Mouse (Mus musculus): ENCODE data around the gene Cdc25a. TPM values are rescaled to one million over a fixed set of nuclear protein-coding genes. Genes with fewer than 3 reads are reported as not detected.

The Cdc25a gene
- total RNA-seq (2017) = 37.5 and 42.5 TPM in 2 replicates

DNA sequence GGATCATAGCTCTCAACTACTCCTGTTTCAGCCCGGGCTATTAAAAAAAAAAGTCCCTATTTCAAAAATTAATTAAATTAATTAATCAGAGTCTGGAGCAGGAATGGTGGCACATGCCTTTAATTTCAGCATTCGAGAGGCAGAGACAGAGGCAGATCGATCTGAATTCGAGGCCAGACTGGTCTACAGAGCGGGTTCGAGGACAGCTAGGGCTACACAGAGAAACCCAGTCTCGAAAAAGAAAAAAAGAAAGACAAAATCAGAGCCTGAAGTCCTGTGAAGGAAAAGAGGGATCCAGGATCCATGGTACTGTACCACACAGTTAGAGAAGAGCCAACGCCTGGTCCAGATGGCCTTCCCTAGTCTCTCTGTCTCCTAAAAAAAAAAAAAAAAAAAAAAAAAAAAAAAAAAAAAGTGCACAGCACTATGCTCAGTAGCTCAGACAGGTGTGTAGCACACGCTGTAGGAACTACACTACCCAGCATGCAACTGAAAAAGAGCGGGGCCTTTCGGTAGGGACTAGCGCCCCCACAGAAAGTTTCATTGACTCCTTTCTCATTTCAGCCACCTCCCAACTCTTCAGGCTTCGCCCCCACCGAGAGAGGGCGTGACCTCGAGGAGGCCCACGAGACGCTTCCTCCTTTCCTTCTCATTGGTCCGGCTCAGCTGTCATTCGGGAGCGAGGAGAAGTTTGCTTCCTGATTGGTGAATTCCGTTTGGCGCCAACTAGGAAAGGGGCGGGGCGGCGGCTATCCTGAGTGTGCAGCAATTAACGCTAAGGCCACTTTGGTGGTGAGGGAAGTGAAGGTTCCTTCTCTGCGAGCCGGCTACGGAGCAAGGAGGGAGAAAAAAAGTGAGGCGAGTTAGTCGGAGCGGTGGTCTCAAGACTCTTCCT lies at the start of gene Cdc25a:
Gene Cdc25a, plus strand, starts transcription at position 783 of the 895 bp plus-strand sequence.
- peak; percentile 98 to 99 for ATAC-seq (replicated peaks in 1 of 2; ENCODE audit: insufficient read depth in 1 of 2, low FRiP score in 2 of 2, low TSS enrichment in 1 of 2, low read depth in 1 of 2, poor library complexity in 2 of 2, severe bottlenecking in 2 of 2)

DNA sequence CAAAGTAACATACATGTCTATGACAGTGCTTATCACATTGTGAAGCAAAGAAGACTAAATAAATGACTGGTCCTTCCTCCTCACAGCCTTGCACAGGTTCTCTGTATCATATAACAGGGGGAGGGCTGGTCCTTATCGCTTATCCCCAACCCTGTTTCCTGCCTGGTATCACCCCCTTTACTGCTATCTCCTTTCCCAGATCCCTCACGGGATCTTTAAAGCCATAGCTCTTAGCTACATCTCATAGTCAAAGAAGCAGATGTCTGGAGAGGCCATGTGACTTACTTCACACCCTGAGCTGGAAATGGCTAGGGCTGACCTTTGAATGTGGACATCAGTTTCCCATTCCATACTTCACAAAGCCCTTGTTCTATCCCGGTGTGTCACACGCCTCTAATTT lies 49.6 kb upstream of the Cdc25a start:
- no peak for ATAC-seq (replicated peaks in 1 of 2; ENCODE audit: insufficient read depth in 1 of 2, low FRiP score in 2 of 2, low TSS enrichment in 1 of 2, low read depth in 1 of 2, poor library complexity in 2 of 2, severe bottlenecking in 2 of 2)

DNA sequence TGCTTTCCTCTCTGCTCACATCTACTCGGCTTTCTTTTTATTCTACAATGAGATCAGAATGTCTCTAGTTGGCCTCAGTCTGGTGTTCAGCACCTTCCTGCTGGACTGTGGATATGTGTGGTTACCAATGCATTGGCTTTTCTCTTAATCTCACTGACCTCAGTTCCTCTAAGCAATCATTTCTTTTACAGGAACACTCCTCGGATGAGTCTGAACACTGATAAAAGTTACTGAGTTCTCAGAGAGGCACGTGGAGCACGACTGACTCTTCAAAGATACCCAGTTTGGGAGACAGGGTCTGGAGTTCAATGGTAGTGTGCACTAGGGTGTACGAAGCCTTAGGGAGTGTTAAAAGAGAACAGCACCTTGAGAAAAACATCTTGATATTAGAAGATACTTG lies 49.2 kb upstream of the Cdc25a start:
- no peak for ATAC-seq (replicated peaks in 1 of 2; ENCODE audit: insufficient read depth in 1 of 2, low FRiP score in 2 of 2, low TSS enrichment in 1 of 2, low read depth in 1 of 2, poor library complexity in 2 of 2, severe bottlenecking in 2 of 2)

DNA sequence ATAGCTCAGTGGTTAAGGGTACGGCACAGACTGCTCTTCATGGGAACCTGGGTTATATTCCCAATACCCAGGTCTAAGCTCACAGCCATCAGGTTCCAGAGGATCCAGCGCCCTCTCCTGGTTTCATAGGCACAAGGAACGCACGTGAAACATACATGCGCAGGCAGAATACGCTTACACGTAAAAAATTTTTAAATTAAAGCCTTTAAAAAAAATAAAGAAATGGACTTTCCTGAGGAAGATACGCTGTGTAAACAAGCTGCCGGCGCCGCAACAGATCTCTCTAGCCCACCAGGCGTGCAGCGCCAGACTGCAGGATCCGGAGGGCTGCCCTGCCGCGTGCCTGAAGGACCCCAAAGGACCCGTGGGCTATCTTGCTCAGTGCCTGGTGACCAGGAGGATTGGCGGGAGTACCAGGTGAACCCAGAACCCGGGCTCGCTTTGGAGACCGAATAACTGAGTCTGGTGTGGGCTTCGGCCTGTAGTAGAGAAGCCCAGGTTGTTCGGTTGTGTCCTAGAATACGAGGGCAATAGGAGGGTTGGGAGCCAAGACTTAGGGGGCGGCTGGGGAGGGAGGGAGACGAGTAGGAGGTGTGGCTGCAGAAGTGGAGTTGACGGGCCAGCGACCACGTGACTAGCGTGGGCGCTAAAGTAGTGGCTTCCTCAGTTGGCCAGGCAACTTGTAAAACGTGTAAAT lies 42.8 kb upstream of the Cdc25a start, which contains the start of gene Nme6:
Gene Nme6, plus strand, starts transcription at position 359 of the 697 bp plus-strand sequence.
- peak; percentile 97 to 98 for ATAC-seq (replicated peaks in 1 of 2; ENCODE audit: insufficient read depth in 1 of 2, low FRiP score in 2 of 2, low TSS enrichment in 1 of 2, low read depth in 1 of 2, poor library complexity in 2 of 2, severe bottlenecking in 2 of 2)

DNA sequence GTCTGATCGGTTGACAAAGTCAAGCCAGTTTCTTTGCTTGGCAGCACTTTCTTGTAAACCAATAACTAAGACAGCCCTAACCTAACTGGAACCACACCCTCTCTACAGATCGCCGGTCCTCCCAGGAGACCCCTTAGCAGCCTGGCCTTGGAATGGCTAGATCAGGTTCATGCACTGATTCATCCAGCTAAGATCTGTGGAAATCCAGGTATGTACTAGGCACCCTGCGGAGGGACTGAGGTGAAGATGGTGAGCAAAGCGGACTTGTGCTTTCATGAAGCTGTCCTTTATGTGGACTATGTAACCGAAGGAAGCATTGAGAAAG lies 42.3 kb upstream of the Cdc25a start:
- peak; percentile 9 to 10; a peak in 1 of 4 replicates for ATAC-seq (replicated peaks in 1 of 2; ENCODE audit: insufficient read depth in 1 of 2, low FRiP score in 2 of 2, low TSS enrichment in 1 of 2, low read depth in 1 of 2, poor library complexity in 2 of 2, severe bottlenecking in 2 of 2)

DNA sequence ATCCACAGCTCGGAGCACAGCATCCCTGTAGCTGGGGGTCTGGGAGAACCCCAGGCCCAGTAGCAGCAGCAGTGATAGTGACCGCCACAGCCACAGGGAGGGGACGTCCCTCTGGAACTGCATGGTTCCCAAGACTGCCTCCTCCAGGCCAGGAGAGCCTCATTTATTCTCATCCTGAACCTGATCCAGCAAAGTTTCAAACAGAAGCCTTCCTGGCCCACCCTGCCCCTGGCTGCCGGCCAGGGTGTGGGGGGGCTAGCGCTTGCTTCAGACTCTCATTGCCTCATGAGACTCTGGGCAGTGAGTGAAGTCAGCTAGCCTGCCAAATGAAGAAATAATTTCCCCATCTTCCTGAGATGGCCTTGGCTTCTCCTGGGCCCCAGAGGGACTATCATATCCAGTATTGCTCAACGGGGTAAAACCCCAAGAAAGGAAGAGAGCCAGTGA lies 26.0 kb upstream of the Cdc25a start, which contains the start of gene Camp:
Gene Camp, minus strand, starts transcription at position 306 of the 447 bp plus-strand sequence.
- ATAC-seq (replicated peaks in 1 of 2; ENCODE audit: insufficient read depth in 1 of 2, low FRiP score in 2 of 2, low TSS enrichment in 1 of 2, low read depth in 1 of 2, poor library complexity in 2 of 2, severe bottlenecking in 2 of 2) = peak; percentile 55 to 60; a peak in 3 of 4 replicates

DNA sequence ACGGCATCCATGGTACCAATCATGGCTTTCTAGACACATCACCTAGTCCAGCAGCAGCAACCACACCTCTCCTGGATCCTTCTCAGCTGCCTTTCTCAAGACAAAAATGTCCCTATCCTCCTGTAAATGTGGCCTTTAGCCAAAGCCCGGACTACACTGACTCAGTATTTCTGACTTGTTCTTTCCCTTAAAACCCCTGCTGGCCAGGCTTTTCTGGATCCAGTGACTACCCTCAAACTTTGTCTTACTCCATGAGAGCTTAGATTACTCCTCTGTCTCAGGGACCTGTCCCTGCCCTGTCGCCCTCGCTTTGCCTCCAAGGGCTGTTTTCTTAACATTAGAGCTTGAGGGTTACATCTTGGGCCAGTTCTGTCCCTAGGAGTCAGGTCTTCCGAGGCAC lies 25.3 kb upstream of the Cdc25a start:
- no peak for ATAC-seq (replicated peaks in 1 of 2; ENCODE audit: insufficient read depth in 1 of 2, low FRiP score in 2 of 2, low TSS enrichment in 1 of 2, low read depth in 1 of 2, poor library complexity in 2 of 2, severe bottlenecking in 2 of 2)

DNA sequence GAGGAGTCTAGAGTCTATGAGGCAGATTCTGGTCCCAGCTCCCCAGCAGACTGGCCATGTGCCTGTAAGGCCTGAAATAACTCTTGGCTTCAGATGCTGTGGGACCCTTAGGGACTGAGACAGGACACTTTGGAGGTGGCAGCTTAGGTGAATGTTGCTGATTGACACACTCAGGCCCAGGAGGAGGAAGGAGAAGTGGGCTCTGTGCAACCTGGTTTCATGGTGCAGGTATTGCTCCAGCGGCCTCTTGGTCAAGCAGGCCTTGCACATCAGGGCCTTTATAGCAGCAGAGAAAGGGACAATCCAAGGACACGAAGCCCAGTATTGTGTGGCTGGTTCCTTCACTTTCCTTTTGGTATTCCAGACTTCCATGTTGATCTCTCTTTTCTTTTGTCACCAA lies 21.0 kb upstream of the Cdc25a start:
- ATAC-seq (replicated peaks in 1 of 2; ENCODE audit: insufficient read depth in 1 of 2, low FRiP score in 2 of 2, low TSS enrichment in 1 of 2, low read depth in 1 of 2, poor library complexity in 2 of 2, severe bottlenecking in 2 of 2) = peak; percentile 37 to 65; a peak in 2 of 4 replicates

DNA sequence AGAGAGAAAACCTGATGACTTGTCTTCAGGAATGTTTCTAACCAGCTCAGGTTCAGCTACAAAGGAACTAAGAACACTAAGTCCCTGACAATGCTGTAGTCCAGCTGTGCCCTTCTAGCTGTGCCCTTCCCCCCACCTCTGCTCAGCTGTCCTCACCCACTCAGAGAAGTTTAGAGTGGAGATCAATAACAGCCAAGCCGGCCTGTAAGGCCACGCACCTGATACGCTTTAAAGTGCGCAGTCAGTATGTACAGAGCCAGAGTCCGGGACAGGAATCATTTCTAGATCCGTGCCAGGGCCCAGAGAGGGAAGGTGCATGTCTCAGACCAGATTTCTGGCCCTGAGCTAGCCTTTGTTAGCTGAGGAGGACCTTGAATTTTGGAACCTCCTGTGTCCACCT lies 19.4 kb upstream of the Cdc25a start:
- no peak for ATAC-seq (replicated peaks in 1 of 2; ENCODE audit: insufficient read depth in 1 of 2, low FRiP score in 2 of 2, low TSS enrichment in 1 of 2, low read depth in 1 of 2, poor library complexity in 2 of 2, severe bottlenecking in 2 of 2)

DNA sequence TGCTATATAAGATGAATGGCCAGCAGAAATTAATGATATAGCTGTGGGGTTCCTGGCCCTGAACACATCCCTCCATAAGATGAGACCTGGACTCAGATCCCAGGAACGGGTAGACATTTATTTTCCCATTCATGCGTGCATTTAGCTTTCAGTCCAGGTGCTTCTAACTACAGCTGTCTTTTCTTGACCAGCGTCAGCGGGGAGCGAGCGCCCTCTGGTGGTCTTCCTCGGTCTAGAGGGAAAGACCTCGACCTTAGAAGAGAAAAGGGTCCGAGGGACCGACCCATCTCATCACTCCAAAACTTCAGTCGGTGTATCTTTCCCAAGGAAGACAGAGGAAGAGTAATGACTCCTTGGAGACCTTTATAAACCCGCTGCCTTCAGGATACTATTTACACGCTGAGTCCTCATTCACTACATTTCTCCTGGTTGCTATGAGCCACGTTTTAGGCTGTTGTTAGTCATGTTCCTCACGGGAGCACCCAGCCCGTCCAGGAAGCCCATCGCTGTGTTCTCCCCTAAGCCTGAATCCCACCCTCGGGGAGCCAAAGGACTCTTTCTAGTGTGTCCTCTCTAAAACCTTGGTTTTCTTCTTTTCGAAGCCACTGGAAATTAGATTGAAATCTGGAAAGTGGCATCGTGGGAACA lies 12.9 kb upstream of the Cdc25a start:
- ATAC-seq (replicated peaks in 1 of 2; ENCODE audit: insufficient read depth in 1 of 2, low FRiP score in 2 of 2, low TSS enrichment in 1 of 2, low read depth in 1 of 2, poor library complexity in 2 of 2, severe bottlenecking in 2 of 2) = peak; percentile 77 to 81; a peak in 3 of 4 replicates

DNA sequence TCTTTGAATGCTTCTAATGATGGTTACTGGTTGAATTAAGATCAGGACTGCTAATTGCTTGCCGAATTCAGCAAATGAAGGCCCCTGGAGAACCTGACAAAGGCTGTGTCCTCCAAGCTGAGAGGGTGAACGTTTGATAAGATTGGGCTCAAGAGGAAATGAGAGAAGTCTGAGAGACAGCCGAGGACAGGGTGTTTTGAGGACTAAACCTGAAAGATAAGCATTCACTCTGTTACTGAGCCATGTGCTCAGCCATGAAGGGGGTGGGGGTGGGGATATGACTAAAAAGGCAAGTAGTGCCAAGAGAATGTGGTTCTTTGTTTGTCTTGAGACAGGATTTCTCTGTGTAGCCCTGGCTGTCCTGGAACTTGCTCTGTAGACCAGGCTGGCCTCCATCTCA lies 12.3 kb upstream of the Cdc25a start:
- ATAC-seq (replicated peaks in 1 of 2; ENCODE audit: insufficient read depth in 1 of 2, low FRiP score in 2 of 2, low TSS enrichment in 1 of 2, low read depth in 1 of 2, poor library complexity in 2 of 2, severe bottlenecking in 2 of 2) = peak in 1 of 2 experiments; percentile 23; a peak in 1 of 4 replicates

DNA sequence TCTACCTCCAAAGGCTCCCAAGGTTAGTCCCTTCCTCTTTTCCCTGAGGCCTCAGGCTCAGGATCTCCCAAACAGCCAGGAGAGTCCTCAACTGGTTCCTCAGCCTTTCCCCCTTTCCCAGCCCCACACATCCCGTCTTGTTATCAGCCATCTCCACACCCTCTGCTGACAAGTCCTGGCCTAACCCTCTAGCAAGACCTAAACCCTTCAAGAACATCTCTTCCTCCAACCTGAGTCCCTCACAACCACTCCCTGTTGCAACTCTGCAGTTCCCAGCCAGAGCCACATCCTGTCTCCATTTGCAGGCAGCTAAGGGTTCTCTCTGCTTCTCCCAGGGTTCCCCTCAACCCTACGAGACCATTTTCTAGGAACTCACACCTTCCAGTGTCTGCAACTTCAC lies 9.2 kb upstream of the Cdc25a start:
- no peak for ATAC-seq (replicated peaks in 1 of 2; ENCODE audit: insufficient read depth in 1 of 2, low FRiP score in 2 of 2, low TSS enrichment in 1 of 2, low read depth in 1 of 2, poor library complexity in 2 of 2, severe bottlenecking in 2 of 2)

DNA sequence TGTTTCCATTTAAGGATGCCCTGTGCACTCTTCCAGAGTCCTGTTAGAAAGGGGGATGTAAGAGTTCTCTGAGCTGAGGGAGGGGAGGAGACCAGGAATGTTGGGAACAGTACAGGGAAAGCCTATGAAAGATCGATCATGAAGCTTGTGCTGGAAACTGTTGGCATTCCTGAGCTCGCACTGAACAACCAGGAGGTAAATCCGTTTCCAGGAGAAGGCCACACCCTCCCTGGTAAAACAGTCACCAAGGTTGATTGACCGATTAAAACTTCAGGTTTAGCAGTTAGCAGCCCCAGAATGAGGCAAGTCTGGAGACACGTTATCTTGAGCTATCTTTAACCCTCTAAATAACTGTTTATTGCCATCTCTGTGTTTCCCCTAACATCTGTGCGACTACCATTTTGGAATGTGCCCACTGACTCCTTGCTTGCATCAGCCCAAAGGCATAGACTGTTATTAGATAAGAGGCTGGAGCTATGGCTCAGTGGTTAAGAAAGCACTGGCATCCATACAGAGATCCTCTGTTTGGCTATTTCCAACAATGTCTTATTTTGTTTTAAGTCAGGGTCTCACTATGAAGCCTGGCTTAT lies 4.3 kb upstream of the Cdc25a start:
- ATAC-seq (replicated peaks in 1 of 2; ENCODE audit: insufficient read depth in 1 of 2, low FRiP score in 2 of 2, low TSS enrichment in 1 of 2, low read depth in 1 of 2, poor library complexity in 2 of 2, severe bottlenecking in 2 of 2) = no peak

DNA sequence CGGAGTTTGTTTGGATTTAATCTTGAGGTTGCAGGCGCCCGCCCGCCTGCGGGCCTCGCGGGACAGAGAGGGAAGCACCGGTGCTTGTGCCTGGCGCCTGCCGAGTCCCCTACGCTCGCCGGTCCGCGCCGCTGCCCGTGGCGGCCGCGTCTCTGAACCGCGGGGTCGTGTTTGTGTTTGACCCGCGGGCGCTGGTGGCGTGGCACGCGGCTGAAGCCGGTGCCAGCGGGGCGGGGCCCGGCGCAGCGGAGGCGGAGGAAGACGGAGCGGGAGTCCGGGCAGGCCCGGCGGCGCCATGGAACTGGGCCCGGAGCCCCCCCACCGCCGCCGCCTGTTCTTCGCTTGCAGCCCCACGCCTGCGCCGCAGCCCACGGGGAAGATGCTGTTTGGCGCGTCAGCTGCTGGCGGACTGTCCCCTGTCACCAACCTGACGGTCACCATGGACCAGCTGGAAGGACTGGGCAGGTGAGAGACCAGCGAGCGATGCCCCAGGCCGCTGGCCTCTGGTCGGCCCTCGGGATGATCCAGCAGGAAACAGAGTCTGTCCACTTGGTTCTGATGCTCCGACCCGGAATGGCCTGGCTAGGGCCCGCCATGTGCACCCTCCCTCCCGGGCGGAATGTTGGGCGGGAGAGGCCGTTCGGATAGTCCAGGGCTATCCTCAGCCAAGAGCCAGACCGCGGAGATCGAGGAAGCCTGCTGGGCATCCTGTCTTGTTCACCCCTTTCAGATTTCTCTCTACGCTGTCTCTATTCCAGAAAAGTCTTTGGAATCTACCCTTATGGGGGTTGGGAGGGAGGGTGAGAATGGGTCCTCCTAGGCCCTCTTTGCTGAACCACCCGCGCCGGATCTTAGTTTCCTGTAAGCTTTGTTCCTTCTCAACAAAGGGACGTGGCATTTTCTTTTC lies 569 bp downstream of the Cdc25a start:
- ATAC-seq (replicated peaks in 1 of 2; ENCODE audit: insufficient read depth in 1 of 2, low FRiP score in 2 of 2, low TSS enrichment in 1 of 2, low read depth in 1 of 2, poor library complexity in 2 of 2, severe bottlenecking in 2 of 2) = peak; percentile 1 to 32; a peak in 3 of 4 replicates

DNA sequence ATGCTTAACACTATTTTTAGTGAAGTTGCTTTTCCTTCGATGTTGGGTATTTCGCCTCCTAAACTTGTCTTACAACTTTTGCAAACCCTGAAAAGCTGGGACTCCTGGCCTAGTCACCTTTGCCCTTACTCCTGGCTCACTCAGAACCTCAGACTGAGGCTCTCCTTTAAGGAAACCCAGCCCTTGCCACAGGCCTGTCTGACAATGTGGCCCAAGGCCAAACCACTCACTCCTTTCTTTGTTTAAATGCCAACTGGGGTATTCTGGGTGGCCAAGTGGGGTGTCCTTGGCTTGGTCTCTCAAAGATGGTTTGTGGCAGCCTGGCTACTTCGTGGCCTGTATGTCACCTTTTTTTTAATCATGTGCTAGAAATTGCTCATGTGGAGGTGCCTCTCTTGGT lies 1.4 kb downstream of the Cdc25a start:
- ATAC-seq (replicated peaks in 1 of 2; ENCODE audit: insufficient read depth in 1 of 2, low FRiP score in 2 of 2, low TSS enrichment in 1 of 2, low read depth in 1 of 2, poor library complexity in 2 of 2, severe bottlenecking in 2 of 2) = no peak

DNA sequence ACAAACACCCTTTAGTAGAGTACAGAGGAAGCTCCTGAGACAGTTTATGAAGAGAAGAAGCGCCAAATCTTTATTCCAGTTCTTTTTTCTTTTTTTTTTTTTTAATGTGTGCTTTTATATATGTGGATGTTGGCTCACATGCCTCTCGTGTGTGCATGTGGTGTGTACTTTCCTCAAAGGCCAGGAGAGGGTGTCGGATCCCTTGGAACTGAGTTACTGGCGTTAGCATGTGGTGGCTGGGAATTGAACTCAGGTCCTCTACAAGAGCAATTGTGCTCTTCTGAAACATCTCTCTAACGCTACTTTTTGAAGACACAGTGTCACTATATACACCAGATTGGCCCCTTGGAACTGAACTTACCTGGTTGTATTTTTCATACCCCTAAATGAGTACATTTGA lies 2.3 kb downstream of the Cdc25a start:
- ATAC-seq (replicated peaks in 1 of 2; ENCODE audit: insufficient read depth in 1 of 2, low FRiP score in 2 of 2, low TSS enrichment in 1 of 2, low read depth in 1 of 2, poor library complexity in 2 of 2, severe bottlenecking in 2 of 2) = no peak

DNA sequence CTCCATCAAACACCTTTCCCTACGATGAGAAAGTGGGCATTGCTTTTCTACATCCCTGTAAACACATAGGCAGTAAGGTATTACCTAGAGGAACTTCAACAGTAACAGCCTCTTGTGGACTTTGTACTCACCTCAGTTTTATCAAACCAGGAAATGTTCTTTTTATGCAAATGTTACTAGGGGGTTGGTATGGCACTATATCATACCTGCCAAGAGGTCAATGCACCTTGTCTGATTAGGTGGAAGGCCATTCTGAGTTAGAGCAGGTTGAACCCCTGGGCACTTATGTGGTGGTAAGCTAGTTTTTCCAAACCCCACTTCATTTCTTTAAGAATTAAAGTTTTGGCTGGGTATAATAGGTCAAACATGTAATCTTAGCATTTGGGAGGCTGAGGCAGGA lies 3.9 kb downstream of the Cdc25a start:
- no peak for ATAC-seq (replicated peaks in 1 of 2; ENCODE audit: insufficient read depth in 1 of 2, low FRiP score in 2 of 2, low TSS enrichment in 1 of 2, low read depth in 1 of 2, poor library complexity in 2 of 2, severe bottlenecking in 2 of 2)
